Mouse (Mus musculus) forebrain, postnatal 0 days (tissue): ENCODE results near the gene Ube2d1. TPM values are rescaled to one million over a fixed set of nuclear protein-coding genes. Genes with fewer than 3 reads are reported as not detected.

ENCODE experiments used
- ATAC-seq: fragments of 200-750 bp; cut with Nextera tagmentation; 2 replicates; pipeline ENCODE4 v1.8.0; 2017; ENCODE audit warnings: mild to moderate bottlenecking, moderate library complexity
- DNase-seq: peaks from one replicate; pipeline ENCODE4 v3.0.0-alpha.2; 2015
- H3K27ac ChIP-seq: fragments of 300-500 bp; sonication (generic); 2 replicates; pipeline ENCODE4 v1.5.1; 2014; ENCODE audit warnings: low read depth, mild to moderate bottlenecking, antibody characterized with exemption, low read length, moderate library complexity, mixed read lengths
- H3K27me3 ChIP-seq: fragments of 300-500 bp; sonication (generic); 2 replicates; pipeline ENCODE4 v1.6.1; 2014; ENCODE audit warnings: mild to moderate bottlenecking, low read length, mixed read lengths; ENCODE audit not compliant: insufficient read depth
- H3K36me3 ChIP-seq: fragments of 300-500 bp; sonication (generic); 2 replicates; pipeline ENCODE4 v1.6.1; 2014; ENCODE audit warnings: mild to moderate bottlenecking, moderate library complexity; ENCODE audit not compliant: insufficient read depth
- H3K4me1 ChIP-seq: fragments of 300-500 bp; sonication (generic); 2 replicates; pipeline ENCODE4 v1.6.1; 2014; ENCODE audit warnings: antibody characterized with exemption; ENCODE audit not compliant: insufficient read depth
- H3K4me2 ChIP-seq: fragments of 300-500 bp; sonication (generic); 2 replicates; pipeline ENCODE4 v1.6.1; 2014; ENCODE audit warnings: low read depth, mild to moderate bottlenecking, moderate library complexity
- H3K4me3 ChIP-seq: fragments of 300-500 bp; sonication (generic); 2 replicates; pipeline ENCODE4 v1.5.1; 2014; ENCODE audit warnings: low read depth, low read length, mixed read lengths
- H3K9ac ChIP-seq: fragments of 300-500 bp; sonication (generic); 2 replicates; pipeline ENCODE4 v1.6.1; 2014; ENCODE audit warnings: mild to moderate bottlenecking
- H3K9me3 ChIP-seq: fragments of 300-500 bp; sonication (generic); 2 replicates; pipeline ENCODE4 v1.6.1; 2016; ENCODE audit warnings: low read length
- CTCF ChIP-seq: sonication (generic); IDR thresholded peaks from 2 replicates; pipeline ENCODE4 v1.5.1; 2016; ENCODE audit warnings: antibody characterized with exemption, control low read depth, low read depth
- WGBS: fragments of 180-500 bp; shearing (Covaris S2); extraction: QIAGEN DNeasy Blood & Tissue Kit; methylation state at CpG from one replicate; pipeline ENCODE4 v1.1.7; 2014; 5-methylcytosine and 5-hydroxymethylcytosine counted together
- polyA plus RNA-seq: library from polyadenylated mRNA; unstranded; fragments of >200 nt; fragmentation: Nextera tagmentation; extraction: Ambion mirVana; gene quantifications from 2 replicates; pipeline ENCODE4 v1.2.1, GENCODE M21; 2015
- total RNA-seq: library from RNA; depleted of rRNA; stranded (reverse); fragments of >200 nt; gene quantifications from 2 replicates; pipeline ENCODE4 v1.2.3, GENCODE M21; 2014

Gene Ube2d1
- total and polyA plus RNA-seq, 2 experiments from 2014 or later: 82.6 to 227 TPM

GRCm38 (mm10) chr10:71267511-71267910 is 17.6 kb downstream of the Ube2d1 start:
- peaks cover 8% of the 10 kb centered on the region; the same call in 1 of the 2 replicates for H3K4me1 ChIP-seq
- ATAC-seq (no peak), DNase-seq (no peak)
- no peaks in the 10 kb centered on the region for H3K27me3 ChIP-seq
- H3K36me3 ChIP-seq: no peaks in the 10 kb centered on the region
- no peak overlapping the region for H3K4me2 ChIP-seq
- 86% methylated on average over 11 of the region's 11 CpGs for WGBS
- H3K9ac ChIP-seq: no peak overlapping the region
- H3K27ac ChIP-seq: no peak overlapping the region
- no peak for TF ChIP-seq CTCF
- no peaks in the 10 kb centered on the region for H3K9me3 ChIP-seq
- H3K4me3 ChIP-seq: no peak overlapping the region

GRCm38 (mm10) chr10:71265067-71265466 is 20.0 kb downstream of the Ube2d1 start:
- H3K9me3 ChIP-seq: no peaks in the 10 kb centered on the region
- DNase-seq: no peak
- no peak for ATAC-seq
- no peak overlapping the region for H3K4me3 ChIP-seq
- peaks cover 5% of the 10 kb centered on the region; the same call in 1 of the 2 replicates for H3K4me1 ChIP-seq
- no peaks in the 10 kb centered on the region for H3K27me3 ChIP-seq
- no peak overlapping the region for H3K27ac ChIP-seq
- no peak overlapping the region for H3K9ac ChIP-seq
- H3K36me3 ChIP-seq: peaks cover 13% of the 10 kb centered on the region
- no peak for TF ChIP-seq CTCF
- WGBS: 69% methylated on average over 4 of the region's 4 CpGs
- no peak overlapping the region for H3K4me2 ChIP-seq

GRCm38 (mm10) chr10:71261637-71262036 is 23.4 kb downstream of the Ube2d1 start:
- DNase-seq: no peak
- Histone ChIP-seq H3K4me2 (no peak overlapping the region), H3K9me3 (no peaks in the 10 kb centered on the region), H3K27me3 (no peaks in the 10 kb centered on the region), H3K9ac (no peak overlapping the region), H3K4me3 (no peak overlapping the region), H3K4me1 (no peaks in the 10 kb centered on the region), H3K36me3 (peaks cover 31% of the 10 kb centered on the region), H3K27ac (no peak overlapping the region)
- ATAC-seq: no peak
- WGBS: 82% methylated on average over 8 of the region's 8 CpGs
- TF ChIP-seq CTCF: no peak

GRCm38 (mm10) chr10:71258943-71259342 is 26.1 kb downstream of the Ube2d1 start:
- no peak for TF ChIP-seq CTCF
- ATAC-seq (no peak), DNase-seq (no peak)
- H3K9ac ChIP-seq: no peak overlapping the region
- H3K4me3 ChIP-seq: no peak overlapping the region
- H3K27me3 ChIP-seq: no peaks in the 10 kb centered on the region
- 79% methylated on average over 5 of the region's 5 CpGs for WGBS
- no peak overlapping the region for H3K4me2 ChIP-seq
- H3K36me3 ChIP-seq: peaks cover 51% of the 10 kb centered on the region
- no peaks in the 10 kb centered on the region for H3K4me1 ChIP-seq
- no peaks in the 10 kb centered on the region for H3K9me3 ChIP-seq
- H3K27ac ChIP-seq: no peak overlapping the region

GRCm38 (mm10) chr10:71258516-71258915 is 26.5 kb downstream of the Ube2d1 start:
- WGBS: 92% methylated on average over 8 of the region's 8 CpGs
- no peak for TF ChIP-seq CTCF
- Histone ChIP-seq H3K27me3 (no peaks in the 10 kb centered on the region), H3K4me1 (no peaks in the 10 kb centered on the region), H3K9me3 (no peaks in the 10 kb centered on the region), H3K9ac (no peak overlapping the region), H3K27ac (no peak overlapping the region), H3K4me2 (no peak overlapping the region), H3K4me3 (no peak overlapping the region), H3K36me3 (peaks cover 51% of the 10 kb centered on the region)
- DNase-seq (no peak), ATAC-seq (no peak)

GRCm38 (mm10) chr10:71253147-71253546 is 31.9 kb downstream of the Ube2d1 start:
- Histone ChIP-seq H3K27ac (no peak overlapping the region), H3K9me3 (no peaks in the 10 kb centered on the region), H3K4me3 (no peak overlapping the region), H3K27me3 (no peaks in the 10 kb centered on the region), H3K9ac (no peak overlapping the region), H3K4me1 (no peaks in the 10 kb centered on the region), H3K4me2 (no peak overlapping the region), H3K36me3 (peaks cover 22% of the 10 kb centered on the region)
- no peak for TF ChIP-seq CTCF
- 82% methylated on average over 4 of the region's 4 CpGs for WGBS
- DNase-seq (no peak), ATAC-seq (no peak)

GRCm38 (mm10) chr10:71252421-71252820 is 32.6 kb downstream of the Ube2d1 start:
- DNase-seq (no peak), ATAC-seq (no peak)
- H3K36me3 ChIP-seq: peaks cover 20% of the 10 kb centered on the region
- WGBS: 81% methylated on average over 5 of the region's 5 CpGs
- H3K27ac ChIP-seq: no peak overlapping the region
- no peaks in the 10 kb centered on the region for H3K4me1 ChIP-seq
- no peak overlapping the region for H3K4me3 ChIP-seq
- TF ChIP-seq CTCF: no peak
- no peaks in the 10 kb centered on the region for H3K9me3 ChIP-seq
- no peak overlapping the region for H3K4me2 ChIP-seq
- H3K9ac ChIP-seq: no peak overlapping the region
- no peaks in the 10 kb centered on the region for H3K27me3 ChIP-seq

- TF ChIP-seq CTCF: no peak
- H3K9ac ChIP-seq: no peak overlapping the region
- H3K9me3 ChIP-seq: no peaks in the 10 kb centered on the region
- peaks cover 20% of the 10 kb centered on the region for H3K36me3 ChIP-seq
- H3K4me2 ChIP-seq: no peak overlapping the region
- WGBS: 86% methylated on average over 5 of the region's 5 CpGs
- no peak overlapping the region for H3K27ac ChIP-seq
- H3K4me3 ChIP-seq: no peak overlapping the region
- H3K4me1 ChIP-seq: no peaks in the 10 kb centered on the region
- DNase-seq: no peak
- ATAC-seq: no peak
- H3K27me3 ChIP-seq: no peaks in the 10 kb centered on the region
Observed at GRCm38 (mm10) chr10:71251846-71252245, 33.2 kb downstream of the Ube2d1 start.
